Mouse (Mus musculus) heart, embryonic 12.5 days (tissue): ENCODE data around the gene Dgki. TPM values are rescaled to one million over a fixed set of nuclear protein-coding genes. Genes with fewer than 3 reads are reported as not detected.

Experiments used
- ATAC-seq: fragments of 200-750 bp; cut with Nextera tagmentation; 2 replicates; pipeline ENCODE4 v1.8.0; 2017; ENCODE audit warnings: moderate TSS enrichment, moderate library complexity; ENCODE audit not compliant: insufficient number of reproducible peaks, low FRiP score
- H3K27ac ChIP-seq: fragments of 300-500 bp; sonication (generic); 2 replicates; pipeline ENCODE4 v1.5.1; 2016; ENCODE audit warnings: mild to moderate bottlenecking, moderate library complexity; ENCODE audit not compliant: poor library complexity, severe bottlenecking
- H3K27me3 ChIP-seq: fragments of 300-500 bp; sonication (generic); replicated peaks from 2 replicates; pipeline ENCODE4 v1.6.1; 2016; ENCODE audit warnings: mild to moderate bottlenecking, moderate library complexity
- H3K36me3 ChIP-seq: fragments of 300-500 bp; sonication (generic); 2 replicates; pipeline ENCODE4 v1.6.1; 2016; ENCODE audit warnings: mild to moderate bottlenecking, moderate library complexity
- H3K4me1 ChIP-seq: fragments of 300-500 bp; sonication (generic); replicated peaks from 2 replicates; pipeline ENCODE4 v1.6.1; 2016; ENCODE audit warnings: mild to moderate bottlenecking
- H3K4me2 ChIP-seq: fragments of 300-500 bp; sonication (generic); 2 replicates; pipeline ENCODE4 v1.6.1; 2016; ENCODE audit warnings: mild to moderate bottlenecking, moderate library complexity
- H3K4me3 ChIP-seq: fragments of 300-500 bp; sonication (generic); 2 replicates; pipeline ENCODE4 v1.5.1; 2016; ENCODE audit warnings: mild to moderate bottlenecking
- H3K9ac ChIP-seq: fragments of 300-500 bp; sonication (generic); 2 replicates; pipeline ENCODE4 v1.6.1; 2016; ENCODE audit warnings: mild to moderate bottlenecking, moderate library complexity
- H3K9me3 ChIP-seq: fragments of 300-500 bp; sonication (generic); replicated peaks from 2 replicates; pipeline ENCODE4 v1.6.1; 2016; ENCODE audit warnings: mild to moderate bottlenecking, moderate library complexity
- WGBS: fragments of 180-500 bp; shearing (Covaris S2); methylation state at CpG from one replicate; pipeline ENCODE4 v1.1.7; 2016; 5-methylcytosine and 5-hydroxymethylcytosine counted together
- polyA plus RNA-seq: library from polyadenylated mRNA; unstranded; fragments of >200 nt; fragmentation: Nextera tagmentation; extraction: Ambion mirVana; gene quantifications from 2 replicates; pipeline ENCODE4 v1.2.1, GENCODE M21; 2016

Gene Dgki
- 0.84 and 0.86 TPM in 2 replicates for polyA plus RNA-seq

GRCm38 (mm10) chr6:37299562-37300390 lies at the start of gene Dgki:
Dgki (minus strand) TSS chr6:37300184.
- Histone ChIP-seq H3K4me2 (peak within 1 kb of the TSS; percentile 100), H3K4me3 (peak within 1 kb of the TSS; percentile 75), H3K27me3 (peaks cover 55% of the 10 kb centered on the region), H3K36me3 (no peaks in the 10 kb centered on the region), H3K27ac (no peak within 1 kb of the TSS), H3K4me1 (peaks cover 22% of the 10 kb centered on the region), H3K9ac (peak within 1 kb of the TSS; percentile 70), H3K9me3 (no peaks in the 10 kb centered on the region)
- 1% methylated on average over 65 of the region's 65 CpGs for WGBS
- ATAC-seq: peak; percentile 25

GRCm38 (mm10) chr6:37347606-37348005 lies 47.6 kb upstream of the Dgki start:
- no peak for ATAC-seq
- H3K27ac ChIP-seq: no peak overlapping the region
- no peak overlapping the region for H3K4me2 ChIP-seq
- WGBS: 78% methylated on average over 5 of the region's 5 CpGs
- H3K4me3 ChIP-seq: no peak overlapping the region
- peaks cover 80% of the 10 kb centered on the region for H3K36me3 ChIP-seq
- no peaks in the 10 kb centered on the region for H3K9me3 ChIP-seq
- no peak overlapping the region for H3K9ac ChIP-seq
- no peaks in the 10 kb centered on the region for H3K27me3 ChIP-seq
- H3K4me1 ChIP-seq: peaks cover 9% of the 10 kb centered on the region

GRCm38 (mm10) chr6:37338055-37338454 lies 38.1 kb upstream of the Dgki start:
- 0 out of 2 replicates have a peak overlapping the region, but pooled peaks have one; percentile 19 for H3K27ac ChIP-seq
- no peaks in the 10 kb centered on the region for H3K9me3 ChIP-seq
- H3K4me3 ChIP-seq: no peak overlapping the region
- 0 out of 2 replicates have a peak overlapping the region, but pooled peaks have one; percentile 28 for H3K9ac ChIP-seq
- H3K4me2 ChIP-seq: no peak overlapping the region
- WGBS: 71% methylated on average over 5 of the region's 5 CpGs
- no peak for ATAC-seq
- no peaks in the 10 kb centered on the region for H3K27me3 ChIP-seq
- peaks cover 20% of the 10 kb centered on the region for H3K4me1 ChIP-seq
- H3K36me3 ChIP-seq: peaks cover 82% of the 10 kb centered on the region

- H3K4me2 ChIP-seq: no peak overlapping the region
- peak overlapping the region; percentile 36 for H3K27ac ChIP-seq
- peaks cover 27% of the 10 kb centered on the region for H3K4me1 ChIP-seq
- H3K9ac ChIP-seq: no peak overlapping the region
- no peaks in the 10 kb centered on the region for H3K9me3 ChIP-seq
- H3K36me3 ChIP-seq: peaks cover 85% of the 10 kb centered on the region
- WGBS: 37% methylated on average over 5 of the region's 5 CpGs
- H3K4me3 ChIP-seq: no peak overlapping the region
- H3K27me3 ChIP-seq: no peaks in the 10 kb centered on the region
- no peak for ATAC-seq
Observed at GRCm38 (mm10) chr6:37336831-37337260, 36.9 kb upstream of the Dgki start.

- no peak overlapping the region for H3K4me2 ChIP-seq
- H3K36me3 ChIP-seq: peaks cover 85% of the 10 kb centered on the region
- peaks cover 32% of the 10 kb centered on the region for H3K4me1 ChIP-seq
- H3K9ac ChIP-seq: no peak overlapping the region
- no peaks in the 10 kb centered on the region for H3K9me3 ChIP-seq
- peak overlapping the region; percentile 36 for H3K27ac ChIP-seq
- H3K27me3 ChIP-seq: no peaks in the 10 kb centered on the region
- 74% methylated on average over 7 of the region's 7 CpGs for WGBS
- no peak for ATAC-seq
- H3K4me3 ChIP-seq: no peak overlapping the region
Observed at GRCm38 (mm10) chr6:37336381-37336780, 36.4 kb upstream of the Dgki start.

- Histone ChIP-seq H3K4me1 (peaks cover 60% of the 10 kb centered on the region), H3K4me3 (no peak overlapping the region), H3K27ac (no peak overlapping the region), H3K27me3 (no peaks in the 10 kb centered on the region), H3K4me2 (no peak overlapping the region), H3K36me3 (peaks cover 78% of the 10 kb centered on the region), H3K9me3 (no peaks in the 10 kb centered on the region), H3K9ac (no peak overlapping the region)
- ATAC-seq: no peak
- WGBS: 86% methylated on average over 10 of the region's 10 CpGs
Observed at GRCm38 (mm10) chr6:37332846-37333245, 32.9 kb upstream of the Dgki start.

GRCm38 (mm10) chr6:37329901-37330864 lies 30.2 kb upstream of the Dgki start:
- Histone ChIP-seq H3K4me2 (no peak overlapping the region), H3K27ac (peak overlapping the region; percentile 86), H3K4me1 (peaks cover 61% of the 10 kb centered on the region), H3K27me3 (no peaks in the 10 kb centered on the region), H3K9me3 (no peaks in the 10 kb centered on the region), H3K9ac (no peak overlapping the region), H3K36me3 (peaks cover 57% of the 10 kb centered on the region), H3K4me3 (no peak overlapping the region)
- peak; percentile 79 for ATAC-seq
- 38% methylated on average over 5 of the region's 5 CpGs for whole genome bisulfite sequencing

GRCm38 (mm10) chr6:37329376-37329775 lies 29.4 kb upstream of the Dgki start:
- ATAC-seq: no peak
- H3K4me1 ChIP-seq: peaks cover 65% of the 10 kb centered on the region
- no peak overlapping the region for H3K4me2 ChIP-seq
- WGBS: 52% methylated on average over 3 of the region's 3 CpGs
- H3K4me3 ChIP-seq: no peak overlapping the region
- no peak overlapping the region for H3K9ac ChIP-seq
- no peaks in the 10 kb centered on the region for H3K9me3 ChIP-seq
- peak overlapping the region; percentile 86 for H3K27ac ChIP-seq
- H3K27me3 ChIP-seq: no peaks in the 10 kb centered on the region
- H3K36me3 ChIP-seq: peaks cover 49% of the 10 kb centered on the region

GRCm38 (mm10) chr6:37328671-37329070 lies 28.7 kb upstream of the Dgki start:
- no peak for ATAC-seq
- H3K9ac ChIP-seq: 0 out of 2 replicates have a peak overlapping the region, but pooled peaks have one; percentile 11
- peak overlapping the region; percentile 86; the same call in 1 of the 2 replicates for H3K27ac ChIP-seq
- H3K4me2 ChIP-seq: peak overlapping the region; percentile 7; the same call in 1 of the 2 replicates
- 47% methylated on average over 7 of the region's 7 CpGs for WGBS
- H3K9me3 ChIP-seq: no peaks in the 10 kb centered on the region
- H3K27me3 ChIP-seq: no peaks in the 10 kb centered on the region
- H3K36me3 ChIP-seq: peaks cover 42% of the 10 kb centered on the region
- H3K4me1 ChIP-seq: peaks cover 65% of the 10 kb centered on the region
- no peak overlapping the region for H3K4me3 ChIP-seq

GRCm38 (mm10) chr6:37327519-37327918 lies 27.5 kb upstream of the Dgki start:
- no peaks in the 10 kb centered on the region for H3K27me3 ChIP-seq
- H3K36me3 ChIP-seq: peaks cover 31% of the 10 kb centered on the region
- H3K9me3 ChIP-seq: no peaks in the 10 kb centered on the region
- no peak overlapping the region for H3K4me3 ChIP-seq
- H3K27ac ChIP-seq: peak overlapping the region; percentile 41
- 52% methylated on average over 6 of the region's 6 CpGs for WGBS
- H3K9ac ChIP-seq: no peak overlapping the region
- no peak overlapping the region for H3K4me2 ChIP-seq
- ATAC-seq: no peak
- peaks cover 65% of the 10 kb centered on the region for H3K4me1 ChIP-seq

- 35% methylated on average over 8 of the region's 8 CpGs for whole genome bisulfite sequencing
- no peak overlapping the region for H3K9ac ChIP-seq
- no peaks in the 10 kb centered on the region for H3K9me3 ChIP-seq
- ATAC-seq: no peak
- H3K27me3 ChIP-seq: no peaks in the 10 kb centered on the region
- no peak overlapping the region for H3K4me2 ChIP-seq
- H3K36me3 ChIP-seq: peaks cover 21% of the 10 kb centered on the region
- peaks cover 55% of the 10 kb centered on the region for H3K4me1 ChIP-seq
- peak overlapping the region; percentile 49 for H3K27ac ChIP-seq
- H3K4me3 ChIP-seq: no peak overlapping the region
Observed at GRCm38 (mm10) chr6:37326603-37326955, 26.6 kb upstream of the Dgki start.
